Mouse (Mus musculus): ENCODE results near the gene Dhx9. TPM values are rescaled to one million over a fixed set of nuclear protein-coding genes. Genes with fewer than 3 reads are reported as not detected.

Dhx9 gene
- total and polyA plus RNA-seq, 3 experiments, result 82.0 to 262 (median 170) TPM

DNA sequence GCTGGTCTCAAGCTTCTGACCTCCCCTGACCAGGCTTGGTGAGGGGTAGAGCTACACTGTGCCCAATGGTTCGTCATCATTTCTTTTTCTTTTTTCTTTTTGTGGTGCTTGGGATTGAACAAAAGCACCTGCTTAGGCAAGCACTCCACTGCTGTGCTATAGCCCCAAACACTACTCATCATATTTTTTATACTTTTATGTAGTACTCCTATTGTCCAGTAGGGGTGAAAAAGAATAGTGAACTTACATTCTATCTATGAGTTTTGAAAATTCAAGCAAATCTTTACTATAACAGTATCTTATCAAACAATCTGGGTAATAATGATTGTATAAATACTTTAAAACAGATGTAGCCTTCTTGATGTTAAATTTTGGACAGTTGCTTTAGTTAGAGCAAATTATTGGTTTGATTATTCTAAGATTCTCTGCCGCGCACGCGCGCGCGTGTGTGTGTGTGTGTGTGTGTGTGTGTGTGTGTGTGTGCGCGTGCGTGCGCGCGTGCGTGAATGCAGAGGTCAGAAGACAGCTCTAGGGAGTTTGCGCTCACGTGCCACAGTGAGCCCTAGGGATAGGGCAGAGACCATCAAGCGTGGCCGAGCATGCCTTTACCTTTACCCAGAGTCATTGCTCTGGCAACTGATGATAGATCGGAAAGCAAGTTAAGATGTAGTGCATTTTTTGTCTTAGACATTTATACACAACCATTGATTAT, 41.2 kb downstream of the Dhx9 start:
- Histone ChIP-seq H3K79me2 (ENCODE audit: control insufficient read depth, insufficient read depth, low read length, poor library complexity) (no peaks in the 10 kb centered on the region), H3K4me1 (ENCODE audit: control insufficient read depth in 1 of 2, insufficient read depth in 2 of 2, low read length in 2 of 2) (no peaks in the 10 kb centered on the region; a peak in 1 of 4 replicates), H3K27ac (ENCODE audit: control insufficient read depth, low read depth, low read length) (no peak overlapping the region), H3K9ac (ENCODE audit: control insufficient read depth, low read depth, low read length, poor library complexity, severe bottlenecking) (no peak overlapping the region), H3K4me3 (ENCODE audit: control insufficient read depth in 1 of 2, insufficient read depth in 1 of 2, low read depth in 2 of 2, low read length in 2 of 2) (no peak overlapping the region), H3K9me3 (replicated peaks; ENCODE audit: insufficient read depth, low read length) (no peaks in the 10 kb centered on the region), H3K36me3 (ENCODE audit: control insufficient read depth in 1 of 2, insufficient read depth in 2 of 2, low read length in 2 of 2) (no peaks in the 10 kb centered on the region), H3K27me3 (ENCODE audit: control insufficient read depth in 1 of 2, insufficient read depth in 2 of 2, low read length in 2 of 2) (no peaks in the 10 kb centered on the region)
- peak; percentile 47 for DNase-seq (ENCODE audit: low read depth, low spot score)
- TF ChIP-seq BHLHE40 (IDR thresholded peaks at IDR 0.05; ENCODE audit: borderline replicate concordance, low read depth, low read length) (no peak), CTCF (IDR thresholded peaks at IDR 0.05 in 2 of 3, conservative IDR thresholded peaks at IDR 0.05 in 1 of 3; ENCODE audit: control insufficient read depth in 1 of 3, insufficient read depth in 1 of 3, low read depth in 2 of 3, low read length in 3 of 3, poor library complexity in 1 of 3, severe bottlenecking in 1 of 3) (peak in 1 of 3 experiments; percentile 26; a peak in 1 of 6 replicates), GATA1 (IDR thresholded peaks at IDR 0.05; ENCODE audit: low read depth, low read length) (no peak), TCF12 (IDR thresholded peaks at IDR 0.05; ENCODE audit: low read depth, low read length) (no peak), ZMIZ1 (IDR thresholded peaks at IDR 0.05; ENCODE audit: low read depth, low read length) (no peak), POLR2A (IDR thresholded peaks at IDR 0.05; ENCODE audit: control insufficient read depth in 1 of 2, insufficient read depth in 1 of 2, low read depth in 1 of 2, low read length in 2 of 2, poor library complexity in 1 of 2) (no peak), CHD2 (IDR thresholded peaks at IDR 0.05; ENCODE audit: low read length) (no peak)

DNA sequence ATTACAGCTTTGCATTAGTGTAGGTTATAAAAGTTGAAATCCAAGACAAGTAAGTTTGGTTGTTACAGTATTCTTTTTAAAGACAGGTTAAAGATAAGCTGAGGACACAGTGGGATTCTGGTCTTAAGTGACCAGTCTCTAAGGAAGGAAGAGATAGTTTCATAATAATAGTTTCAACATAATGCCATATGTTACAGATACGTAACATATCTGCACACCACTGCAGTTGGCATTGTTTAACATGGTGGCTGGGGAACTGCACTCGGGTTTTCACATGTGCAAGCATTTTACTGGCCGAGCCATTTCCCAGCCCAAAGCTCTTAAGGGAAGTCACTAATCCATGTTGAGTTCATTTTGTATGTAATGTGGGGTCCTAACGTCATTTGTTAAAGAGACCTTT, 43.8 kb downstream of the Dhx9 start:
- no peak overlapping the region for H3K9ac ChIP-seq (ENCODE audit: control insufficient read depth, low read depth, low read length, poor library complexity, severe bottlenecking)
- H3K27me3 ChIP-seq (ENCODE audit: control insufficient read depth in 1 of 2, insufficient read depth in 2 of 2, low read length in 2 of 2), result no peaks in the 10 kb centered on the region
- no peak for DNase-seq (ENCODE audit: low read depth, low spot score)
- H3K4me3 ChIP-seq (ENCODE audit: control insufficient read depth in 1 of 2, insufficient read depth in 1 of 2, low read depth in 2 of 2, low read length in 2 of 2), result no peak overlapping the region
- no peaks in the 10 kb centered on the region; a peak in 1 of 4 replicates for H3K4me1 ChIP-seq (ENCODE audit: control insufficient read depth in 1 of 2, insufficient read depth in 2 of 2, low read length in 2 of 2)
- no peaks in the 10 kb centered on the region for H3K79me2 ChIP-seq (ENCODE audit: control insufficient read depth, insufficient read depth, low read length, poor library complexity)
- no peaks in the 10 kb centered on the region for H3K9me3 ChIP-seq (replicated peaks; ENCODE audit: insufficient read depth, low read length)
- H3K27ac ChIP-seq (ENCODE audit: control insufficient read depth, low read depth, low read length), result no peak overlapping the region
- no peak for TF ChIP-seq ZNF384 (IDR thresholded peaks at IDR 0.05; ENCODE audit: low read depth, low read length)
- H3K36me3 ChIP-seq (ENCODE audit: control insufficient read depth in 1 of 2, insufficient read depth in 2 of 2, low read length in 2 of 2), result no peaks in the 10 kb centered on the region

DNA sequence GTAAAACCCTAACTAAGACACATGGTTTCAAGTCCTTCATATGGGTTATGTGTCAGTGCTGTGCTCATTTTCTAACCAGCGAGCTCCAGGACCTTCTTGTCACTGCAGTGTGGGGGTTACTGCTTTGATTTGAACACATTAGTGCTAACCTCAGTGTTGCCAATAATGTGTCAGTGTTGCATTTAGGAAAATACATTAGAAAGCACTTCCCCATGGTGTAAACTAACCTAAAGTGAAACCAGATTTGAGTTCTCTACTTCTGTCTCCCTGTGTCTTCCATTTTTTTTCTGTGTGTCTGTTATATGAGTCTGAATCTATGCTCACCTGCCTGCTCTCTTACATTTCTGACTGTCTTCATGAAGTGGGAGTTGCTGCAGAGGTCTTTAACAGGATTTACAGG, 44.4 kb downstream of the Dhx9 start:
- Histone ChIP-seq H3K4me1 (ENCODE audit: control insufficient read depth in 1 of 2, insufficient read depth in 2 of 2, low read length in 2 of 2) (no peaks in the 10 kb centered on the region; a peak in 1 of 4 replicates), H3K79me2 (ENCODE audit: control insufficient read depth, insufficient read depth, low read length, poor library complexity) (no peaks in the 10 kb centered on the region), H3K27me3 (ENCODE audit: control insufficient read depth in 1 of 2, insufficient read depth in 2 of 2, low read length in 2 of 2) (no peaks in the 10 kb centered on the region), H3K4me3 (ENCODE audit: control insufficient read depth in 1 of 2, insufficient read depth in 1 of 2, low read depth in 2 of 2, low read length in 2 of 2) (no peak overlapping the region), H3K9me3 (replicated peaks; ENCODE audit: insufficient read depth, low read length) (no peaks in the 10 kb centered on the region), H3K27ac (ENCODE audit: control insufficient read depth, low read depth, low read length) (no peak overlapping the region), H3K36me3 (ENCODE audit: control insufficient read depth in 1 of 2, insufficient read depth in 2 of 2, low read length in 2 of 2) (no peaks in the 10 kb centered on the region), H3K9ac (ENCODE audit: control insufficient read depth, low read depth, low read length, poor library complexity, severe bottlenecking) (no peak overlapping the region)
- no peak for TF ChIP-seq ZKSCAN1 (IDR thresholded peaks at IDR 0.05; ENCODE audit: low read depth, low read length)
- no peak for TF ChIP-seq NELFE (IDR thresholded peaks at IDR 0.05; ENCODE audit: low read depth, low read length)
- TF ChIP-seq ELF1 (IDR thresholded peaks at IDR 0.05; ENCODE audit: low read depth, low read length), result no peak
- TF ChIP-seq EP300 (IDR thresholded peaks at IDR 0.05; ENCODE audit: low read depth in 1 of 2, low read length in 2 of 2), result no peak
- no peak for TF ChIP-seq TAL1 (IDR thresholded peaks at IDR 0.05; ENCODE audit: low read length)
- no peak for TF ChIP-seq SMC3 (IDR thresholded peaks at IDR 0.05; ENCODE audit: low read depth, low read length)
- TF ChIP-seq MEF2A (IDR thresholded peaks at IDR 0.05; ENCODE audit: extremely low read depth, insufficient replicate concordance, low read depth, low read length, poor library complexity, severe bottlenecking), result no peak
- no peak for TF ChIP-seq RAD21 (IDR thresholded peaks at IDR 0.05; ENCODE audit: low read depth, low read length)
- TF ChIP-seq E2F4 (IDR thresholded peaks at IDR 0.05; ENCODE audit: borderline replicate concordance, low read depth, low read length), result no peak
- TF ChIP-seq ETS1 (IDR thresholded peaks at IDR 0.05; ENCODE audit: low read depth, low read length), result no peak
- TF ChIP-seq NRF1 (IDR thresholded peaks at IDR 0.05; ENCODE audit: insufficient read depth, low read depth, low read length, poor library complexity, severe bottlenecking), result no peak
- no peak for TF ChIP-seq CTCF (IDR thresholded peaks at IDR 0.05 in 2 of 3, conservative IDR thresholded peaks at IDR 0.05 in 1 of 3; ENCODE audit: control insufficient read depth in 1 of 3, insufficient read depth in 1 of 3, low read depth in 2 of 3, low read length in 3 of 3, poor library complexity in 1 of 3, severe bottlenecking in 1 of 3)
- TF ChIP-seq MAFK (IDR thresholded peaks at IDR 0.05; ENCODE audit: borderline replicate concordance, low read depth, low read length), result no peak
- no peak for TF ChIP-seq ZC3H11A (IDR thresholded peaks at IDR 0.05; ENCODE audit: low read depth, low read length)
- TF ChIP-seq MAZ (IDR thresholded peaks at IDR 0.05; ENCODE audit: low read depth, low read length), result no peak
- no peak for TF ChIP-seq CHD2 (IDR thresholded peaks at IDR 0.05; ENCODE audit: low read length)
- no peak for TF ChIP-seq TCF12 (IDR thresholded peaks at IDR 0.05; ENCODE audit: low read depth, low read length)
- no peak for DNase-seq (ENCODE audit: low read depth, low spot score)
